Mouse (Mus musculus) myocyte (in vitro differentiated cells): Measurements from ENCODE around the gene Ror2. TPM values are rescaled to one million over a fixed set of nuclear protein-coding genes. Genes with fewer than 3 reads are reported as not detected.

ENCODE experiments used
- H3K27me3 ChIP-seq: one replicate; pipeline ENCODE4 v1.6.1; 2011; ENCODE audit not compliant: control insufficient read depth, insufficient read depth, insufficient read length
- H3K36me3 ChIP-seq: one replicate; pipeline ENCODE4 v1.6.1; 2011; ENCODE audit not compliant: control insufficient read depth, insufficient read depth
- H3K4me2 ChIP-seq: one replicate; pipeline ENCODE4 v1.6.1; 2011; ENCODE audit warnings: low read depth, control low read depth
- H3K4me3 ChIP-seq: one replicate; pipeline ENCODE4 v1.5.1; 2011; ENCODE audit warnings: mild to moderate bottlenecking, control low read depth, moderate library complexity
- H3K79me2 ChIP-seq: one replicate; pipeline ENCODE4 v1.6.1; 2011; ENCODE audit not compliant: control insufficient read depth, insufficient read depth
- H3ac ChIP-seq: one replicate; pipeline ENCODE4 v1.6.1; 2011; ENCODE audit not compliant: control insufficient read depth, insufficient read length
- CEBPB ChIP-seq: IDR thresholded peaks from 2 replicates; pipeline ENCODE4 v1.6.1; 2011; ENCODE audit warnings: mild to moderate bottlenecking, moderate library complexity; ENCODE audit not compliant: poor library complexity, insufficient read depth, severe bottlenecking
- E2F4 ChIP-seq: IDR thresholded peaks from one replicate; pipeline ENCODE4 v1.6.1; 2011; ENCODE audit warnings: mild to moderate bottlenecking, control low read depth, moderate library complexity; ENCODE audit not compliant: insufficient read depth
- MAX ChIP-seq: IDR thresholded peaks from one replicate; pipeline ENCODE4 v1.6.1; 2011; ENCODE audit warnings: low read depth, mild to moderate bottlenecking, control low read depth
- MYOD1 ChIP-seq, 3 experiments: IDR thresholded peaks; one replicate each; pipeline ENCODE4 v1.6.1; 2011; ENCODE audit warnings: control low read depth in 2 of 3, low read depth in 2 of 3, mild to moderate bottlenecking in 2 of 3, moderate library complexity in 1 of 3; ENCODE audit not compliant: insufficient read length in 2 of 3, control insufficient read depth in 1 of 3
- MYOG ChIP-seq, 3 experiments: IDR thresholded peaks; one replicate each; pipeline ENCODE4 v1.6.1; 2011; ENCODE audit warnings: control low read depth in 2 of 3, low read depth in 2 of 3, mild to moderate bottlenecking in 2 of 3; ENCODE audit not compliant: insufficient read length in 2 of 3, control insufficient read depth in 1 of 3, insufficient read depth in 1 of 3
- POLR2A ChIP-seq: IDR thresholded peaks from one replicate; pipeline ENCODE4 v1.6.1; 2011; ENCODE audit warnings: low read depth, mild to moderate bottlenecking, control low read depth, moderate library complexity; ENCODE audit not compliant: insufficient read length
- POLR2AphosphoS2 ChIP-seq: IDR thresholded peaks from one replicate; pipeline ENCODE4 v1.6.1; 2011; ENCODE audit warnings: low read depth, control low read depth; ENCODE audit not compliant: insufficient read length
- REST ChIP-seq: IDR thresholded peaks from one replicate; pipeline ENCODE4 v1.6.1; 2011; ENCODE audit warnings: mild to moderate bottlenecking, control low read depth, moderate library complexity; ENCODE audit not compliant: insufficient read depth, insufficient read length
- SRF ChIP-seq: IDR thresholded peaks from one replicate; pipeline ENCODE4 v1.6.1; 2011; ENCODE audit warnings: low read depth; ENCODE audit not compliant: control insufficient read depth, insufficient read length
- TCF12 ChIP-seq: IDR thresholded peaks from one replicate; pipeline ENCODE4 v1.6.1; 2011; ENCODE audit warnings: mild to moderate bottlenecking, control low read depth; ENCODE audit not compliant: poor library complexity, insufficient read depth, severe bottlenecking
- TCF3 ChIP-seq: IDR thresholded peaks from one replicate; pipeline ENCODE4 v1.6.1; 2011; ENCODE audit warnings: low read depth, control low read depth; ENCODE audit not compliant: insufficient read length
- USF1 ChIP-seq: IDR thresholded peaks from one replicate; pipeline ENCODE4 v1.6.1; 2011; ENCODE audit warnings: low read depth, mild to moderate bottlenecking, control low read depth, moderate library complexity
- polyA plus RNA-seq: library from polyadenylated mRNA; unstranded; fragments of >200 nt; fragmentation: generic; extraction: Trizol; gene quantifications from one replicate; pipeline ENCODE4 v1.2.1, GENCODE M21; 2012; ENCODE audit warnings: missing spikeins

Gene Ror2
- polyA plus RNA-seq, 1 experiment: 0.12 TPM

GRCm38 (mm10) chr13:53178171-53178570, 107.8 kb downstream of the Ror2 start:
- H3K79me2 ChIP-seq: no peaks in the 10 kb centered on the region
- no peak overlapping the region for H3ac ChIP-seq
- peaks cover 34% of the 10 kb centered on the region for H3K27me3 ChIP-seq
- no peaks in the 10 kb centered on the region for H3K36me3 ChIP-seq
- H3K4me3 ChIP-seq: no peak overlapping the region
- no peak for TF ChIP-seq SRF
- TF ChIP-seq E2F4: no peak
- no peak for TF ChIP-seq POLR2A
- no peak for TF ChIP-seq TCF12
- TF ChIP-seq CEBPB: no peak
- TF ChIP-seq POLR2AphosphoS2: no peak
- no peak for TF ChIP-seq MYOG (IDR thresholded peaks at IDR 0.05; ENCODE audit: control insufficient read depth in 1 of 3, insufficient read depth in 1 of 3, insufficient read length in 2 of 3, low read depth in 2 of 3)
- TF ChIP-seq REST: no peak
- TF ChIP-seq MAX: no peak
- TF ChIP-seq TCF3: no peak
- no peak overlapping the region for H3K4me2 ChIP-seq

GRCm38 (mm10) chr13:53177424-53177718, 108.6 kb downstream of the Ror2 start:
- Histone ChIP-seq H3K79me2 (no peaks in the 10 kb centered on the region), H3K27me3 (peaks cover 42% of the 10 kb centered on the region), H3K4me3 (no peak overlapping the region), H3K36me3 (no peaks in the 10 kb centered on the region), H3K4me2 (no peak overlapping the region), H3ac (no peak overlapping the region)
- no peak for TF ChIP-seq REST
- TF ChIP-seq USF1: no peak
- no peak for TF ChIP-seq POLR2A
- TF ChIP-seq SRF: no peak
- TF ChIP-seq E2F4: no peak
- TF ChIP-seq MAX: no peak
- TF ChIP-seq MYOD1 (IDR thresholded peaks at IDR 0.05; ENCODE audit: control insufficient read depth in 1 of 3, insufficient read length in 2 of 3, low read depth in 2 of 3): no peak
- TF ChIP-seq CEBPB: no peak
- TF ChIP-seq TCF12: no peak
- no peak for TF ChIP-seq POLR2AphosphoS2
- no peak for TF ChIP-seq MYOG (IDR thresholded peaks at IDR 0.05; ENCODE audit: control insufficient read depth in 1 of 3, insufficient read depth in 1 of 3, insufficient read length in 2 of 3, low read depth in 2 of 3)
- TF ChIP-seq TCF3: no peak

DNA sequence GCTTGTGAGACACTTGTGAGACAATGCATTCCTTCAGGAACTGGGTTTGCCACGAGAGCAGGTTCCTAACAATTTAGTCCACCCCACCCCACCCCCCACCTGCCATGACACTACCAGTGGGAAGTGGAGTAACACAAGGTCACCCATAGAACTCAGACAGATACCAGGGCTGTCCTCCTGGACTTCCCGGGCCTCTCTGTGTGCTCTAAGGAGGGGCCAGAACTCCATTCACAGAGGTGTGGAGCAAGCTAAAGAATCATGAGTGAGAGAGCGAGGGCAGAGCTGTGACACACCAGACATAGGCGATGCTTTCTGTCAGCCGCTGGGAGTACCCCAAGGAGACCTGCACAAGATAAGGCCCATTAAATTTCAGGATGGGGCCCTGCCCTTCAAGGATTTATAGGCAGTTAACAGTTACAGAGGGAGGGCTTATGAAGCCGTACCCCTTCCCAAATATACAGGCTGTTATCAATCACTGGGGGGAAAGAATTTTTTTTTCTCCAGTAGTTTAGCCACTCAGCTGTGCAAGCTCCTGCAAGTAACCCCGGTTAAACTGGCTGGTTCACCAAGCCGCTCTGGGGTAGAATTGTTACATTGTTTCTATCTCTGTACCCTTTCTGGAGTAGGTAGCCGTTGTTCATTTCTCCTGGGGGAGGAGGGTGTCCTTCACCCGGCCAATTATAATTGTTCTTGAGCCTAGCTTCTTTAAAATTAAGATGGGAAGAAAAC, 109.1 kb downstream of the Ror2 start:
- Histone ChIP-seq H3K79me2 (no peaks in the 10 kb centered on the region), H3K4me2 (no peak overlapping the region)

GRCm38 (mm10) chr13:53175041-53175440, 110.9 kb downstream of the Ror2 start:
- Histone ChIP-seq H3K36me3 (no peaks in the 10 kb centered on the region), H3K4me2 (no peak overlapping the region), H3ac (no peak overlapping the region), H3K79me2 (no peaks in the 10 kb centered on the region), H3K27me3 (peaks cover 58% of the 10 kb centered on the region), H3K4me3 (no peak overlapping the region)
- TF ChIP-seq MAX: no peak
- TF ChIP-seq POLR2A: no peak
- no peak for TF ChIP-seq MYOD1 (IDR thresholded peaks at IDR 0.05; ENCODE audit: control insufficient read depth in 1 of 3, insufficient read length in 2 of 3, low read depth in 2 of 3)
- TF ChIP-seq TCF12: no peak
- no peak for TF ChIP-seq TCF3
- no peak for TF ChIP-seq SRF
- no peak for TF ChIP-seq E2F4
- no peak for TF ChIP-seq USF1
- no peak for TF ChIP-seq MYOG (IDR thresholded peaks at IDR 0.05; ENCODE audit: control insufficient read depth in 1 of 3, insufficient read depth in 1 of 3, insufficient read length in 2 of 3, low read depth in 2 of 3)
- no peak for TF ChIP-seq CEBPB
- TF ChIP-seq REST: no peak
- no peak for TF ChIP-seq POLR2AphosphoS2

More for the DNA sequence above, 109.1 kb downstream of the Ror2 start:
- Histone ChIP-seq H3K27me3 (peaks cover 47% of the 10 kb centered on the region), H3K36me3 (no peaks in the 10 kb centered on the region), H3K4me3 (no peak overlapping the region), H3ac (no peak overlapping the region)
- TF ChIP-seq REST: no peak
- TF ChIP-seq MYOG (IDR thresholded peaks at IDR 0.05; ENCODE audit: control insufficient read depth in 1 of 3, insufficient read depth in 1 of 3, insufficient read length in 2 of 3, low read depth in 2 of 3): no peak

GRCm38 (mm10) chr13:53163671-53164070, 122.3 kb downstream of the Ror2 start:
- TF ChIP-seq USF1: no peak
- TF ChIP-seq TCF12: no peak
- no peak for TF ChIP-seq SRF
- TF ChIP-seq MYOD1 (IDR thresholded peaks at IDR 0.05; ENCODE audit: control insufficient read depth in 1 of 3, insufficient read length in 2 of 3, low read depth in 2 of 3): no peak
- TF ChIP-seq POLR2A: no peak
- TF ChIP-seq E2F4: no peak
- no peak for TF ChIP-seq MAX
- TF ChIP-seq CEBPB: no peak
- no peak for TF ChIP-seq TCF3
- TF ChIP-seq POLR2AphosphoS2: no peak
- H3K27me3 ChIP-seq: peaks cover 11% of the 10 kb centered on the region
- H3K4me2 ChIP-seq: no peak overlapping the region
- H3ac ChIP-seq: no peak overlapping the region
- H3K4me3 ChIP-seq: no peak overlapping the region
- H3K79me2 ChIP-seq: no peaks in the 10 kb centered on the region
- no peaks in the 10 kb centered on the region for H3K36me3 ChIP-seq
